Mouse (Mus musculus): ENCODE measurements around the gene Crybb3.

Gene Crybb3

DNA sequence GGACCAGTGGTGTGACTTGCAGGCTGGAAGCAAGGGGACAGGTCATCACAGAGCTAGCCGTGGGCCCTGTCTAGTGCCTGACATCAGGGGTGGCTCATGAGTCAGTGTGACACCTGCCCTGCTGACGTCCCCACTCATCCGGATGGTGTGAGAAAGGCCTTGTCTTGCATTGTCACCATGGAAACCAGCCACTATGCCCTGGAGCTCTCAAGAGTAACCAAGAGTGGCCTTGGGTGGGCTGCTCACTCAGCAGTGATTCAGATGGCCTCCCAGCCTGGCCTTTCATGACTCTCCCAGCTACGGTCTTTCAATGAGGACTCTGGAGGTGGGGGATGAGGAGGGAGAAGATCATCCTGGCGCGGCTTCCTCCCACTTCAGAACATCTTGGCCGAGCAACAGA lies 21.1 kb upstream of the Crybb3 start:
- DNase-seq = no peak

DNA sequence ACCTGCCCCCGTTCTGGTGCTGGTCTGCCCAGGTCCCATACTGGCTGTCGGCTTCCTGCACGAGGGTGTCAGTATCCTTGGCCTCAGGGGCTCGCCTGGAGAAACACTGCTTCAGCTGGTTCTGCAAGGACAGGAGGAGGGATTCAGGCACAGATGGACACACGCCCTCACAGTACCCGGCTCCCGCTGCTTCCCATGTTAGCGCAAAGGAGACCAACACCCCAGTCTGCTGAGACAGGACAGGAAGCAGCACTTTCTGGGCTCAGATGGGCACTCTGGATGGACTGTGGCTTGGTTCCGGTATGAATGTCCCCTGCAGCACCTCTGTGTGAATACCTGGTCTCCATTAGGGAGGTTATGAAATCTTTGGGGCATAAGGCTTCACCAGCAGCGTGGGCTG lies 20.1 kb upstream of the Crybb3 start:
- DNase-seq = no peak

DNA sequence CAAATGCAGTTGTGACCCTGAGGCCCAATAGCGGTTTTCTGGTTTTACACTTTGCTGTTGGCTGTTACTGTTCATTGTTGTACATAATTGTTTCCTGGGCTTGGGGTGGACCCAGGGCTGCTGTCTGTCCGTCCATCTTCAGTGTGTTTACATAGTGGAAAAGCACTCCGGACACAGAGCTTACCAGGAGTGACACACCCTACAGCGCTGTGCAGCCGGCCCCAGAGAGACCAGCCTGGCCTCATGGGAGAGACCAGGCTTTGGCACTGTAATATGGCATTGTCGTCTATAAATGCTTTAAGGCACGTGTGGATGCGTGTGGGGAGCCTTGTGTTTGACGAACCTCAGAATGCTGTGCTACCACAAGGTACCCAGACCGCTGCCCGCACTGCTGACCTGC lies 19.0 kb upstream of the Crybb3 start:
- DNase-seq = no peak

DNA sequence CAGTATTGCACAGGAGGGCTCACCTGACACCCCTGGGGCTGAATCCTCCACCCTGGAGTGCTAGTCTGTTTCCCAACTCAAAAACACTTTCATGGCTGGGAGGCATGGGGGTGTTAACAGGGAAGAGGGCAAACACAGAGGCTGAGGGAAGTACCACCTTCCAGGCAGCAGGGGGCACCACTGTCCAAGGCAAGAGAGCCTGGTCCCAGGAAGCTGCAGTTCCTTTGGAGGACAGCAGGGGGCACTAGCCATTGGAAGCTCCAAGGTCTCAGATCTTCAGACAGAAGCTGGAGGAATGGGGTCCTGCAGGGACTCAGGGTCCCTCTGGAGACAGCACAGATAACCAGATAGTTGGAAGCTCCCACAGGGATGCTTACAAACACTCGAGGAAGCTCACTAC lies 18.2 kb upstream of the Crybb3 start:
- DNase-seq = peak; percentile 70 to 89

DNA sequence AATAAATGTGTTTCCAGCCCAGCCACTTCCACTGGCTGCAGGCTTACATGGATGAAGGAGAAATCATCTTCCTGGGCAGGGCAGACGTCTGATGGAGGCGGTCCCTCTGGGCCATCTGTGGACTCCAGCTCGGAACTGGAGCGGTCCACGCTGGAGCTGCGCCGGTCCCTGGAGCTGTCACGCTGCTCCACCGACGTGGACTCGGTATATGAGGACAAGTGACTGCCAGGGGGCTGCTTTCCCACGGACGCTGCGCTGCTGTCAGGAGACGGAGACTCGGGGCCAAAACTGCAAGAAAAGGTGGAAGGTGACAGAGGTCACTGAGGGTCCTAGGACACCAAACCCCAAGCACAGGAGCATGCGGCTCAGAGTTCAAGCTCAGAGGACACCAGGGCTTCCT lies 16.2 kb upstream of the Crybb3 start:
- no peak for DNase-seq

DNA sequence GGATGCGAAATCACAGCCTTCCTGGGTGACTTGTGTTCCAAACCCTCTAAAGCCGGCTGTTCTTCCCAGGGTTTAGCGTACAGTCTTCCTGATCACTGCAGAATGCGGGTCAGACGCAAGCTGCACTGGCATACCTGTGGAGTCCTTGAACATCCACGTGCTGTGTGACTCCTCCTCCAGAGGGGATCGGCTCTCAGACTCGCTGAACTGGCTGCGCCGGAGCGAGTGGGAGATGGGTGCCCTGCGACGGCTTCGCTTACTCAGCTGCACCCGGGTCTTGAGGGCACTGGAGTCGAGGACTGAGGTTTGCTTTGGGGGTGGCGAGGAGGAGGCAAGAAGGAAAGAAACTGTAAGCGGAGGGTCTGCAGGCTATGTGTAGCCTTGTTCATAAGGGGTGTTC lies 14.1 kb upstream of the Crybb3 start:
- no peak for DNase-seq

DNA sequence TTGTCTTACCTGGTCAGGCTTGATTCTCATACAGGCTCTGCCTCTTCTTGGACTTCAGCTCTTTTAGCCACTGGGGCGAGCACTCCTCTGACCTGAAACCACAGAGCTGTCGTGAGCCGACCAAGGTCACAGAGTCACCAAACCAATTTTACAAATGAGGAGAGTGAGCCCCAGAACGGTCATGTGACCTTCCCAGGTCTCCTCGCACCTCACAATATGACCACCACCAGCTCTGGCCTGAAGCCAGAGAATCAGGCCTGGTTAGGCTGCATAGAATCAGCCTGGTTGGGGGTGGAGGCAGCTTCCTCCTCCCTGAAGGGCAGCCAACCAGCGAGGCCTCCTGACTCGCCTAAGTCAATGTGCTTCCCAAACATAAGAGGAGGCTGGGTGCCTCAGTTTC lies 11.0 kb upstream of the Crybb3 start:
- peak; percentile 60 to 81 for DNase-seq

DNA sequence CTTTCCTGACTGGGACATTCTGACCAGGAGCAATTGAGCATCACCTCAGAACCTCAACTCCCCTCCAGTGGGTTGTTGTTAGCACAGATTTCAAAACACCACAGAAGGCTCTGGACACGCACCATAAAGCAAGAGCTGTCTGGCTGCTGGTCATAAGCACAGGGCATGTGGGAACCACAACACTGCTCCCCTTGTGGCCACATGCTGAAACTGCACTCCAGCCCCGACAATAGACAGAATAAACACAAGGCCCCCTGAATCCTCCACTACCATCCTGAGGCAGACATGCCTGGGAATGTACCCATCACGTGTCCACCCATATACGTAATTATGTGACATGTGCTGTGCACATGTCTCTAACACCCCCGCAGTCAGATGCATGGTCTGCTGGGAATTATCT lies 9.8 kb upstream of the Crybb3 start:
- DNase-seq = peak; percentile 79 to 83

DNA sequence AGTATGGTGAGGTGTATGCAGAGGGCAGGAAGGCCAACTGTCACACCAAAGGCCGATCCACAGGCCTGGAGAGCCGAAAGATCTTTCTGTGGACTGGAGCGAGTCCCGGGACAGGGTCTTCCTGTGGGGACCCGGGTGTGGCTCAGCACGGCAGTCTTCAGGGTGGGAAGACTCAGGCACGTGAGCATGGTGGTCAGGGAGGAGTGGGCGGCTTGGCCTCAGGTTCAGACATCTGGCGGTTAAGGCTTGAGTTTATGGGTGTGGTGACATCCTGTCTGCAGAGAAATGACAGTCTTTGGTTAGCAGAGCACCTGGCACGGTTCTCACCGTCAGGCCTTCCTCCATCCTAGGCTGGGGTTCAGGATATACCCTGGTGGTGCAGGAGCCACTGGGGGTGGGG lies 9.4 kb upstream of the Crybb3 start:
- DNase-seq = no peak

DNA sequence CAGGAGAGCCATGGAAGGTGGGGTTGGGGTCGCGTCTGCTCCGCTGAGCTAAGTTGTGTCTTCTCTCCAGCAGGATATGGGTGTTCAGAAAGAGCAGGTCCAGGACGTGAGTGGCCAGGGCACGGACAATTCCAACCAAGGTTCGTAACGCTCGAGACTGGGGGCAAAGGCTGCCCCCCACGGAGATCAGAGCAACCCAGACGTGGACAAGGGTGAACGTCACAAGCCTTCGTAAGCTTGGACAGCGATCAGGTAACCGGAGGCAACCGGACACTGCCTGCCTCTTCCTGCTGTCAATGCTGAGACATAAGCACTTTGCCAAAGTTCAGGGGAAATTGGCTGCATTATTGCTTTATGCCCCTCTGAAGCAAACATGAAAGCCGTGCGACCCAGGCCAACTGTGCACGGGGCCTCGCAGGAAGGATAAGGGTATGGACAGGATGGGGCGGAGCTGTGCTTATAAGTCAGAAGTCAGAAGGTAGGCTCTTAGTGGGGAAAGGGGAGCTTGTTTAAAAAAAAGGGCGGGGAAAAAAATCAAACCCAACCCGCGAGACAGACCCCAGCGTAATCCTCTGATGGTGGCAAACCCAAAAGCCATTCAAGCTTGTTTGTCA lies 8.8 kb upstream of the Crybb3 start:
- peak in 1 of 2 experiments; percentile 42 for DNase-seq

DNA sequence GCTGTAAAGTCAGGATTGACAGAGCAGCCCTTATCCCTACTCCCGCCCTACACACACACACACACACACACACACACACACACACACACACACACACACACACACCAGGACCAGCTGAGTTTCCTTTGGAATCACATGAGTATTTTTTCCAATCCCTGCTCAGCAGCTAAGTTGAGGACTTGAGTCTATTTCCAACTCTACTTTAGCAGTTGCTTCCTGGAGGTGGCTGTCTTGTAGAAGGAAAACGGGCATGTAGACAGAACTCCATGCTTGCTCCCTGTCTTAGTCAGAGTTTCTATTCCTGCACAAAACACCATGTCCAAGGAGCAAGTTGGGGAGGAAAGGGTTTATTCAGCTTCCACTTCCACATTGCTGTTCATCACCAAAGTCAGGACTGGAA lies 6.1 kb upstream of the Crybb3 start:
- no peak for DNase-seq

DNA sequence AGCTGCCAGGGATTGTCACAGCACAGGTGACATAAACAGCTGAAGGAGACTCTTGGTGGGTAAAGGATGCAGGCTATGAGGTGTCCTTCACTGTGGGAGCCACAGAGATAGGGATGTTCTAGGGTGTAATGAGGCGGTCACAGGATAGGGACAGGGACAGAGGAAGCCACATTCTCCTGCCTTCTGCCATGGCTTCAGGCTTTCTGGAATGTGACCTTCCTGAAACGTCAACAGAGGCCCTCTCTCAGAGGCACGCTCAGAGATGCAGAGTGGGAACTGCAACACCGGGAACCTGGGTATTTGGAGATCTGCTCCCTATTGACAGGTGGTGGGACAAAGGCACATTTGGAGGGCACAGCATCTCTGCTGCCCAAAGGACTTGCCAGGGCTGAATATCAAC lies 5.6 kb upstream of the Crybb3 start:
- no peak for DNase-seq

DNA sequence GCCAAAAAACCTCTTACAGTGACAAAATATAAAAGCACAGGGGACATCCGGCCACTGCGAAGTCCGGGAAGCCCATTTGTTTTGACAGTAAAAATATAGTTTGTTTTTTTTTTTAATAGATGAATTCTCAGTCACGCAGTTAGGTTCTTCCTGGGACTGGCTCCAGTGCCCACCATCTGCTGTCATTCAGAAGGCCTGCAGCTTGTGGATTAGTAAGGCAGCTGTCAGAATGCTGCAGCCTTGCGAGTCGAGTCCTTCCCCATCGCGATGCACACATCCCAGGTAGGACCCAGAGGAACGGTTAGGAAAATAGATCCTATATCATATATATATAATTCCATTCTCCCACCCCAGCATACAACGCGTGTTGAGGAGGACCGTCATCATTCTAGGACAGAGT lies 5.1 kb upstream of the Crybb3 start:
- no peak for DNase-seq

DNA sequence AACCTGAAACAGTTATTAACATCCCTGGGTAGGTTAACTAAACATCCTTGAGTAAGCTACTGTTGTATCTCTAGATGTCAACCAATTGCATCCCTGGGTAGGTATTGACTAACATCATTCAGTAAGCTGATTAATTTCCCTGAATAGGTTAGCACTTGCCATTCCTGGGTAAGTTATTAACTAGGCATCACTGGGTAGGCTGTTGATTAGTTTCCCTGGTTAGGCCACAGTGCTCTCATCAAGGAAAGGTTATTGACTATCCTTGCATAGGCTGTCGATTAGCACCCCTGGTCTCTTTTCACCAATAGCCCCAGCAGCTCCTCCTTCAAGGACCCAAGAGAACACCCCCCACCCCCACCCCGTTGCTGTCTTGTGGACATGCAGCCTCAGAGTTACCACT lies 4.5 kb upstream of the Crybb3 start:
- no peak for DNase-seq

DNA sequence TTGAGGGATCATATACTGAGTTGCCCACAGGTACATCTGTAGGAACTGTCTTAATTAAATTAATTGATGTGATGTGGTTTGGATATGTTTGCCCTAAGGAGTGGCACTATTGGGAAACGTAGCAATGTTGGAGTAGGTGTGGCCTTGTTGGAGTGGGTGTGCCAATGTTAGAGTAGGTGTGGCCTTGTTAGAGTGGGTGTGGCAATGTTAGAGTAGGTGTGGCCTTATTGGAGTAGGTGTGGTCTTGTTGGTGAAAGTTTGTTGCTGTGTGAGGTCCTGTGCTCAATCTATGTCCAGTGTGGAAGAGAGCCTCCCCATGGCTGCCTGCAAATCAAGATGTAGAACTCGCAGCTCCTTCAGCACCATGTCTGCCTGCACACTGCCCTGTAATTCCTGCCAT lies 2.9 kb upstream of the Crybb3 start:
- DNase-seq = no peak

DNA sequence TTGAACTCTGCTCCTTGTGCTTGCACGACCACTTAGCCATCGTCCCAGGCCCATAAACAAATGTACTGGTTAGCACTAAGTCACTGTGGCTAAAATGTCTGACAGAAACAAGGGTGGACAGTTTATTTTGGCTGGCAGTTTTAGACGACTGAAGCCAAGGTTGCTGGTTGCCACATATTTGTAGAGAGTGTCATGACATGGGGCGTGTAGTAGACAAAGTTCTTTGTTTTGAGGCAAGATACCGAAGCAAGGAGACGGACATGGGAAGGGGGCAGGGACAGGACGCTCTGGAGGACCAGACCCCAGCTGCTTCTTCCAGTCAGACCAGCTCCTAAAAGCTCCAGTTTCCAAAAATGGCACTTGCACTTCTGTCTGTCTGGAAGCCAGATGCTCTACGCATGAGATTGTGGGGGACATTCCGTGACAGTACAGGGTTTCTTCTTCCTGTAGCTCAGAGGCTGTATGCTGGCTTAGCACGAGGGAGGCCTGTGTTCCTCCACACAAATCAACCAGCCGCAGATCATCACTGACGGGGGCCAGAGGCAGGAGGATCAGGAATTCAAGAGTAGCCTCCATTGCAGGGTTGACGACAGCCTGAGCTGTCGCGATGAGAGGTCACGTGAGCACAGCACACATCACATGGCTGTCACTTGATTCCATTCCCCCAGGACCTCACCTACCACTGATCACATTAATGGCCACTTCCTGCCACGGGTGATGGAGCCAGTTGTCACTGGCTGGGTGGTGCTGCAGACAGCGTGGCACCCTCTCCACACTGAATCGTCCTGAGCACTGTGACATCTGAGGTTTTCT lies 1.2 kb upstream of the Crybb3 start:
- no peak for DNase-seq

DNA sequence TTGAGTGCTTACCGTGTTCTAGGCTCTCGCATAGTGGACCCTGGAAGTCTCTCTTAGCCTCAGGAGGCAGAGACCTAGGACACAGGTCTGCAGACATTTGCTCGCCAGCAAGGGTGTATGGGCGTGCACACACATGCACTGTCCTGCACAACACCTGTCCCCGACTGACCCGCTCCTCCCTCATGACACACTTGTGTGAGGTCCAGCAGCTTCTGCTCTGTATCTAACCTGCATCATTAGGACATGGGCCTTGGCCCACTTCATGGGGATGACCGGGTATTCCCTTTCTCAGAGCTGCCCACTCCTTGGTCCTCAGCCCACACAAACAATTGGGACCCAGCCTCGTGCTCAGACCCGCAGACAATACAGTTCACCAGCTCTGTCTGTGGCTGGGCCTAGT lies 364 bp downstream of the Crybb3 start:
- DNase-seq = no peak

DNA sequence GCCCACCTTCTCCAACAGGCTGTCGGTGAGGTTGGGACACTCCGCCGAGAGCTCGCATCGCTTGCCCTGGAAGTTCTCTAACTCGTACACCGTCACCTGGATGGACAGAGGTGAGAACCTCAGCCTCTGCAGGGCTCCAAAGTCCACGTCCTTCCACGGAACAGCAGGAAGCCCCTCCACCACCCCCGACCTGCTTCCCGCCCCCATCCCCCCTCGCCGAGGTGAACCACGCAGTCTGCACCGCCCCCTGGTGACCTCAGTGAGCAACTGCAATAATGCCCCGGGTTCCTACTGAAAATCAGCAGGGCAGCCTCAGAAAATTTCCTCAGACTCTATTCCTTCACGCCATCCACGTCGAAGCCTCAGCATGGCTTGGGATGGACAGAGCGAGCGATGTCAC lies 1.6 kb downstream of the Crybb3 start:
- no peak for DNase-seq

DNA sequence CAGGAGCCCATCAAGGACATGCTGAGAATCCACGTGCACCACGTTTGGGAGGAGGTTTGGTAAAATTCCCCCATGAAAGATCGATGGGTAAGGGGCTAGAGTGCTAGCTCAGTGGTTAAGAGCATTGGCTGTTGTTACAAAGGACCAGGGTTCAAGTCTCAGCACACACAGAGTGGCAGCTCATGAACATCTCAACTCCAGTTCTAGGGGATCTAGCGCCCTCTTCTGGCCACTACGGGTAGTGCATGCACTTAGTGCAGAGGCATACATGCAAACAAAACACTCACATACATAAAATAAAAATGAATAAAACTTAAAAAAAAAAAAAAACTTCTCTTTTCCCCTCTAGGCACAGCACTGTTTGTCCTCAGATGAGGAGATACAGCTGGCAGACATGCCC lies 2.7 kb downstream of the Crybb3 start:
- DNase-seq = no peak

DNA sequence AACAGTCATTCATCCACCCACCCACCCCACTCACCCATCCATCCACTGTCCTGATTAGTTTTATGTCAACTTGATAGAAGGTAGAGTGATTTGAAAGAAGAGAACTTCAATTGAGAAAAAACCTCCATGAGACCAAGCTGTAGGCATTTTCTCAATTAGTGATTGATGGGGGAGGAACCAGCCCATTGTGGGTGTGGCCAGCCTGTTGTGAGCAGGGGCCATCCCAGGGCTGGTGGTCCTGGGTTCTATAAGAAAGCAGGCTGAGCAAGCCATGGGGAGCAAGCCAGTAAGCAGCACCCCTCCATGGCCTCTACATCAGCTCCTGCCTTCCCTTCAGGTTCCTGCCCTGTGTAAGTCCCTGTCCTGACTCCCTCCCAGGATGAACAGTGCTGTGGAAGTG lies 11.4 kb downstream of the Crybb3 start, which contains the start of gene Crybb2:
Gene Crybb2, minus strand, starts transcription at position 101 of the 400 bp plus-strand sequence.
- DNase-seq = no peak

DNA sequence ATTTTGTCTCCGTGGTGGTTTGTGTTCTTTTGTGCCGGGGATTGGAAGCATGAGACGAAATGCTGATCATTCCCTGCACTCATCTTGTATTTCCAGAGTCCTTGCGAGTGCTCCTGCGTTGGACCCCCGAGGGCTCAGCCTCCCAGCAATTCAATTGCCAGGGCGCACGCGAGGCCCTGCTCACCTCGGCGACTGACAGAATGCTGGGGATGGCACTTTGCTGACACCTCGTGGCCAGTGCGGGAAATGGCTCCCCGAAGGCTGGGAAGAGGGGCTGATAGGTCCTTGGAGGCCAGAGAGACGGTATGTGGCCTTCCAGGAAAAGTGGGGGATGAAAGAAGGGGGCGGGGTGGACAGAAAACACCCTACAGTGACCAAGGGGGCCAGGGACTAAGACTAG lies 27.1 kb downstream of the Crybb3 start:
- peak; percentile 43 to 77 for DNase-seq

DNA sequence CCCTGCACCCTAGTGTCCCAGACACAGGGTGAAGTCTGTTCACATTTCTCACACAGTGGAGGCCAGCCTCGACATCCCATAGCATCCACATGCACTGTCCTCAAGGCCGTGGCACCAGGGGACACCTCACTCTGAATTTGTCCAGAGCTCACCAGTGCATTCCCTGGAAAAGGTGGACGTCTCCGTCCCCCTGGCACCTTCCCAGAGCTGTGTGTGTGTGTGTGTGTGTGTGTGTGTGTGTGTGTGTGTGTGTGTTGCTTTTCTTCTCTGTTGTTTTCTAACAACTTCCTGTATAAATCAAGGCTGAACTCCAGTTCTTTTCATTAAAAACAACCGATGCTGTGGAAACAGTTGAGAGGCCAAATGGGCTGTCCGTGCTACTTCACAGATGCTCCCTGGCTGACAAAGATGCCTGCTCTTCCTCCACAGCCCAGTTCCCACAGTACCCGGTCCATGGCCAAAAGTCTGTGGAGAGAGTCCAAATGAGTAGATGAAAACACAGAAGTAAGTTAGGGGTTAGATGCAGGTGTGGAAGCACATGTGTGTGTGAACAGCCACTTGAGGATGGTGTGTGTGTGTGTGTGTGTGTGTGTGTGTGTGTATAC lies 30.7 kb downstream of the Crybb3 start:
- no peak for DNase-seq

DNA sequence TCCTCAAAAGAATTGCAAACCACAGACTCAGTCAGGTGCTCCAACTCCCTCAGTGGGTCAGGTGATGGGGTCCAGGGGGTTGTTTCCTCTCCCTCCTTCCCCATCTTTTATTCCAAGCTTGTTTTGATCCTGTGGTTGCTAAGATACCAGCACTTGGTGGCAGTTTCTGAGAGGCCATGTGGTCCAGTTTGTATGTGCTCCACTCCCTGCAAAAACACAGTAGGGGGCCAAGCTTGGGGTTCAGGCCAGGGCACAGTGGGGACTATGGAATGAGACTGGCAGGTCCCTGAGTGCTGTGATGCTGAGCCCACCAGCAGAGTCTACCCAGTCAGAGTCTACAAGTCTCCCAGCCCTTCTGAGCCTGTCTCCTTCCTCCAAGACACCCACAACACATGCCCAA lies 31.5 kb downstream of the Crybb3 start:
- DNase-seq = no peak

DNA sequence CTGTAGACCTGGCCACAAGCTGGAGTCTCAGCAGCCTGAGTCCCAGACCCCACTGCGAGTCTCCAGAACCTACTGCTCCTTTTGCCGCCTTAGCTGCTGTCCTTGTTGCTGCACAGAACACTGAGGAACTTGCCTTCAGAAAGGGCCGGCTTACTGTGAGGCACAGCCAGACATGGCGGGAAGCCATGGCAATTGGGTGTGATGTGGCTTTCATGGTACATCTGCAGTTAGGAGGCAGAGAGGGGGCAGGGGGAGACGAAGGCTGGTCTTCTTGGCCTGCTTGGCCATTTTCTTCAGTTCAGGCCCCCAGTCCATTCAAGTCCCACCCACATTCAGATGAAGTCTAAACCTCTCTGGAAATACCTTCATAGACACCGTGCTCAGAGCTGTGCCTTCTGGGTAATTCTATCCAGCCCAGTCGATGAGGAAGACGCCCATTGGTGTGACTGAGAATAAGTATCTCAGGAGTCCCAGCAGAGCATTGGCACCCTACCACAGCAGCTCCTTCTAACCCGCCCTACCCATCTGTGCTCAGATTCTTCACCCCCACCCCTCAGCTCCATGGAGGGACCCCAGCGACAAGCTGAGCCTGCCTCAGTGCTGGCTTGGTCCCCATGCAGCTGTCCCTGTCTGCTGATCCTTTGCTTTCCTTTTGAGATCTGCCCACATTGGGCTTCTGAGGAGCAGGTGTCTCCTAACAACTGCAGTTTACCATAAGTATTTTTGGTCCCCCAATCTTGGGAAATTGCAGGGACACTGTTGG lies 35.7 kb downstream of the Crybb3 start:
- no peak for DNase-seq
